Mouse (Mus musculus) kidney, embryonic 15.5 days (tissue): Measurements from ENCODE around the gene Chdh. TPM values are rescaled to one million over a fixed set of nuclear protein-coding genes. Genes with fewer than 3 reads are reported as not detected.

Source experiments
- ATAC-seq: fragments of 200-750 bp; cut with Nextera tagmentation; replicated peaks from 2 replicates; pipeline ENCODE4 v1.8.0; 2017; ENCODE audit warnings: moderate TSS enrichment; ENCODE audit not compliant: low FRiP score
- H3K27ac ChIP-seq: fragments of 300-500 bp; sonication (generic); 2 replicates; pipeline ENCODE4 v1.5.1; 2015; ENCODE audit warnings: mild to moderate bottlenecking, inconsistent platforms
- H3K27me3 ChIP-seq: fragments of 300-500 bp; sonication (generic); 2 replicates; pipeline ENCODE4 v1.6.1; 2015; ENCODE audit warnings: inconsistent platforms
- H3K36me3 ChIP-seq: fragments of 300-500 bp; sonication (generic); 2 replicates; pipeline ENCODE4 v1.6.1; 2015; ENCODE audit warnings: inconsistent platforms
- H3K4me1 ChIP-seq: fragments of 300-500 bp; sonication (generic); 2 replicates; pipeline ENCODE4 v1.6.1; 2015; ENCODE audit warnings: inconsistent platforms
- H3K4me2 ChIP-seq: fragments of 300-500 bp; sonication (generic); 2 replicates; pipeline ENCODE4 v1.6.1; 2015; ENCODE audit warnings: moderate library complexity, mild to moderate bottlenecking, inconsistent platforms
- H3K4me3 ChIP-seq: fragments of 300-500 bp; sonication (generic); replicated peaks from 2 replicates; pipeline ENCODE4 v1.5.1; 2015; ENCODE audit warnings: mild to moderate bottlenecking, inconsistent platforms
- H3K9ac ChIP-seq: fragments of 300-500 bp; sonication (generic); 2 replicates; pipeline ENCODE4 v1.6.1; 2015; ENCODE audit warnings: mild to moderate bottlenecking, inconsistent platforms
- H3K9me3 ChIP-seq: fragments of 300-500 bp; sonication (generic); replicated peaks from 2 replicates; pipeline ENCODE4 v1.6.1; 2016; ENCODE audit warnings: inconsistent platforms
- WGBS: fragments of 180-500 bp; shearing (Covaris S2); methylation state at CpG from one replicate; pipeline ENCODE4 v1.1.7; 2015; ENCODE audit warnings: mixed read lengths; 5-methylcytosine and 5-hydroxymethylcytosine counted together
- polyA plus RNA-seq: library from polyadenylated mRNA; unstranded; fragments of >200 nt; fragmentation: Nextera tagmentation; extraction: Ambion mirVana; gene quantifications from 2 replicates; pipeline ENCODE4 v1.2.1, GENCODE M21; 2015

Chdh gene
- polyA plus RNA-seq, 1 experiment from 2014 or later = 1.4 TPM

- Histone ChIP-seq H3K27me3 (no peaks in the 10 kb centered on the region), H3K9me3 (no peaks in the 10 kb centered on the region), H3K36me3 (no peaks in the 10 kb centered on the region), H3K4me2 (no peak overlapping the region), H3K4me1 (peaks cover 10% of the 10 kb centered on the region; the same call in 1 of the 2 replicates), H3K27ac (no peak overlapping the region), H3K9ac (no peak overlapping the region), H3K4me3 (no peak overlapping the region)
- no peak for ATAC-seq
- WGBS = 82% methylated on average over 9 of the region's 9 CpGs
Measured at GRCm38 (mm10) chr14:30041836-30042235, 33.0 kb downstream of the Chdh start.

GRCm38 (mm10) chr14:30043356-30043940, 34.6 kb downstream of the Chdh start:
- Histone ChIP-seq H3K4me2 (no peak overlapping the region), H3K36me3 (no peaks in the 10 kb centered on the region), H3K27me3 (no peaks in the 10 kb centered on the region), H3K27ac (no peak overlapping the region), H3K4me3 (no peak overlapping the region), H3K9me3 (no peaks in the 10 kb centered on the region), H3K9ac (no peak overlapping the region), H3K4me1 (peaks cover 10% of the 10 kb centered on the region; the same call in 1 of the 2 replicates)
- WGBS = 90% methylated on average over 7 of the region's 7 CpGs
- ATAC-seq = no peak

GRCm38 (mm10) chr14:30045239-30045638, 36.4 kb downstream of the Chdh start:
- 66% methylated on average over 10 of the region's 10 CpGs for WGBS
- no peak for ATAC-seq

GRCm38 (mm10) chr14:30045704-30046220, 36.9 kb downstream of the Chdh start:
- H3K4me1 ChIP-seq = peaks cover 12% of the 10 kb centered on the region; the same call in 1 of the 2 replicates
- H3K9me3 ChIP-seq = no peaks in the 10 kb centered on the region
- H3K9ac ChIP-seq = no peak overlapping the region
- H3K27ac ChIP-seq = no peak overlapping the region
- H3K36me3 ChIP-seq = no peaks in the 10 kb centered on the region
- no peaks in the 10 kb centered on the region for H3K27me3 ChIP-seq
- no peak for ATAC-seq
- no peak overlapping the region for H3K4me2 ChIP-seq
- H3K4me3 ChIP-seq = no peak overlapping the region
- 69% methylated on average over 8 of the region's 8 CpGs for WGBS

More at GRCm38 (mm10) chr14:30045239-30045638, 36.4 kb downstream of the Chdh start:
- peaks cover 12% of the 10 kb centered on the region; the same call in 1 of the 2 replicates for H3K4me1 ChIP-seq
- H3K27ac ChIP-seq = no peak overlapping the region
- H3K9ac ChIP-seq = no peak overlapping the region
- no peak overlapping the region for H3K4me2 ChIP-seq
- H3K4me3 ChIP-seq = no peak overlapping the region
- H3K9me3 ChIP-seq = no peaks in the 10 kb centered on the region
- no peaks in the 10 kb centered on the region for H3K27me3 ChIP-seq
- H3K36me3 ChIP-seq = no peaks in the 10 kb centered on the region

GRCm38 (mm10) chr14:30046976-30047375, 38.2 kb downstream of the Chdh start:
- Histone ChIP-seq H3K27ac (no peak overlapping the region), H3K9me3 (no peaks in the 10 kb centered on the region), H3K4me3 (no peak overlapping the region), H3K9ac (no peak overlapping the region), H3K4me2 (no peak overlapping the region), H3K27me3 (no peaks in the 10 kb centered on the region), H3K36me3 (no peaks in the 10 kb centered on the region), H3K4me1 (peaks cover 12% of the 10 kb centered on the region; the same call in 1 of the 2 replicates)
- 82% methylated on average over 4 of the region's 4 CpGs for WGBS
- ATAC-seq = no peak

GRCm38 (mm10) chr14:30048049-30048448, 39.2 kb downstream of the Chdh start:
- Histone ChIP-seq H3K36me3 (no peaks in the 10 kb centered on the region), H3K4me3 (no peak overlapping the region), H3K27ac (no peak overlapping the region), H3K4me2 (no peak overlapping the region), H3K4me1 (peaks cover 12% of the 10 kb centered on the region; the same call in 1 of the 2 replicates), H3K27me3 (no peaks in the 10 kb centered on the region), H3K9ac (no peak overlapping the region), H3K9me3 (no peaks in the 10 kb centered on the region)
- 89% methylated on average over 3 of the region's 3 CpGs for WGBS
- no peak for ATAC-seq

- WGBS = 95% methylated on average over 8 of the region's 8 CpGs
- Histone ChIP-seq H3K4me1 (peaks cover 9% of the 10 kb centered on the region; the same call in 1 of the 2 replicates), H3K27me3 (no peaks in the 10 kb centered on the region), H3K36me3 (no peaks in the 10 kb centered on the region), H3K27ac (no peak overlapping the region), H3K9me3 (no peaks in the 10 kb centered on the region), H3K4me2 (no peak overlapping the region), H3K4me3 (no peak overlapping the region), H3K9ac (no peak overlapping the region)
- no peak for ATAC-seq
Measured at GRCm38 (mm10) chr14:30050280-30050679, 41.5 kb downstream of the Chdh start.

GRCm38 (mm10) chr14:30054922-30055321, 46.1 kb downstream of the Chdh start:
- no peak overlapping the region for H3K9ac ChIP-seq
- peaks cover 10% of the 10 kb centered on the region; the same call in 1 of the 2 replicates for H3K4me1 ChIP-seq
- H3K27ac ChIP-seq = no peak overlapping the region
- H3K36me3 ChIP-seq = no peaks in the 10 kb centered on the region
- no peaks in the 10 kb centered on the region for H3K9me3 ChIP-seq
- no peak for ATAC-seq
- no peak overlapping the region for H3K4me3 ChIP-seq
- no peak overlapping the region for H3K4me2 ChIP-seq
- no peaks in the 10 kb centered on the region for H3K27me3 ChIP-seq
- WGBS = 70% methylated on average over 7 of the region's 7 CpGs

GRCm38 (mm10) chr14:30056031-30056766, 47.4 kb downstream of the Chdh start:
- Histone ChIP-seq H3K4me1 (peaks cover 10% of the 10 kb centered on the region; the same call in 1 of the 2 replicates), H3K36me3 (no peaks in the 10 kb centered on the region), H3K9ac (no peak overlapping the region), H3K9me3 (no peaks in the 10 kb centered on the region), H3K27me3 (no peaks in the 10 kb centered on the region), H3K27ac (no peak overlapping the region), H3K4me3 (no peak overlapping the region), H3K4me2 (no peak overlapping the region)
- peak; percentile 54; the same call in 1 of the 2 replicates for ATAC-seq
- WGBS = 55% methylated on average over 13 of the region's 13 CpGs

- H3K27ac ChIP-seq = no peak overlapping the region
- H3K27me3 ChIP-seq = no peaks in the 10 kb centered on the region
- ATAC-seq = no peak
- WGBS = 83% methylated on average over 2 of the region's 2 CpGs
- no peaks in the 10 kb centered on the region for H3K9me3 ChIP-seq
- H3K4me3 ChIP-seq = no peak overlapping the region
- H3K4me1 ChIP-seq = no peaks in the 10 kb centered on the region
- no peaks in the 10 kb centered on the region for H3K36me3 ChIP-seq
- no peak overlapping the region for H3K4me2 ChIP-seq
- H3K9ac ChIP-seq = no peak overlapping the region
Measured at GRCm38 (mm10) chr14:30064864-30065263, 56.0 kb downstream of the Chdh start.

- Histone ChIP-seq H3K4me1 (no peaks in the 10 kb centered on the region), H3K9me3 (no peaks in the 10 kb centered on the region), H3K9ac (no peak overlapping the region), H3K36me3 (no peaks in the 10 kb centered on the region), H3K4me2 (no peak overlapping the region), H3K4me3 (no peak overlapping the region), H3K27ac (no peak overlapping the region), H3K27me3 (no peaks in the 10 kb centered on the region)
- no peak for ATAC-seq
- 69% methylated on average over 12 of the region's 12 CpGs for WGBS
Measured at GRCm38 (mm10) chr14:30066752-30067151, 57.9 kb downstream of the Chdh start.

- no peaks in the 10 kb centered on the region for H3K9me3 ChIP-seq
- WGBS = 76% methylated on average over 3 of the region's 3 CpGs
- no peaks in the 10 kb centered on the region for H3K4me1 ChIP-seq
- no peaks in the 10 kb centered on the region for H3K36me3 ChIP-seq
- ATAC-seq = no peak
- no peak overlapping the region for H3K9ac ChIP-seq
- H3K4me2 ChIP-seq = no peak overlapping the region
- no peak overlapping the region for H3K27ac ChIP-seq
- no peak overlapping the region for H3K4me3 ChIP-seq
- no peaks in the 10 kb centered on the region for H3K27me3 ChIP-seq
Measured at GRCm38 (mm10) chr14:30068566-30068965, 59.7 kb downstream of the Chdh start.
